Mouse (Mus musculus) C2C12 (cell line): ENCODE data around the gene Hoxb8.

Experiments used
- CTCF ChIP-seq: IDR thresholded peaks from one replicate; pipeline ENCODE4 v1.5.1; 2011; ENCODE audit not compliant: control insufficient read depth, insufficient read depth, insufficient read length
- MYOG ChIP-seq: IDR thresholded peaks from one replicate; pipeline ENCODE4 v1.6.1; 2011; ENCODE audit not compliant: control insufficient read depth, insufficient read length; ENCODE audit errors: extremely low read depth

DNA sequence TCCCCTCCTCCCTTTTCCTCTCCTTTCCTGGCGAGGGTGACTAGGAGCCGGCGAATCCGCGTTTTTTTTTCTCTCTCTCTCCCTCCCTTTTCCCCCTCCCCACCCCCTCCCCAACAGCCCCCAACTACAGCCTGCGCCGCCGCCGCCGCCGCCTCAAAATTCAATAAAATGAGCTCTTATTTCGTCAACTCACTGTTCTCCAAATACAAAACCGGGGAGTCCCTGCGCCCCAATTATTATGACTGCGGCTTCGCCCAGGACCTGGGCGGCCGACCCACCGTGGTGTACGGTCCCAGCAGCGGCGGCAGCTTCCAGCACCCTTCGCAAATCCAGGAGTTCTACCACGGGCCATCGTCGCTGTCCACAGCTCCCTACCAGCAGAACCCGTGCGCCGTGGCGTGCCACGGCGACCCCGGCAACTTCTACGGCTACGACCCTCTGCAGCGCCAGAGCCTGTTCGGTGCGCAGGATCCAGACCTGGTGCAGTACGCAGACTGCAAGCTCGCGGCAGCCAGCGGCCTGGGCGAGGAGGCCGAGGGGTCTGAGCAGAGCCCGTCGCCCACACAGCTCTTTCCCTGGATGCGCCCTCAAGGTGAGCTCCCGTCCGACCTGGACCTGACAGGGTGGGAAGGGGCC lies 1.2 kb downstream of the Hoxb8 start:
- TF ChIP-seq CTCF = no peak
- no peak for TF ChIP-seq MYOG
